Mouse (Mus musculus) thymus, adult 2 months (tissue): ENCODE measurements around the gene Sec61a2.

ENCODE experiments used
- CTCF ChIP-seq: fragments of 200-500 bp; IDR thresholded peaks from 2 replicates; pipeline ENCODE4 v1.5.1; 2012; ENCODE audit warnings: mild to moderate bottlenecking, control low read depth, low read length, moderate library complexity, borderline replicate concordance; ENCODE audit not compliant: control insufficient read depth, poor library complexity, insufficient read depth; ENCODE audit errors: extremely low read depth
- POLR2A ChIP-seq: fragments of 200-500 bp; IDR thresholded peaks from 2 replicates; pipeline ENCODE4 v1.6.1; 2012; ENCODE audit warnings: mild to moderate bottlenecking, low read length, control low read depth, moderate library complexity; ENCODE audit not compliant: control insufficient read depth, poor library complexity, insufficient read depth; ENCODE audit errors: extremely low read depth

DNA sequence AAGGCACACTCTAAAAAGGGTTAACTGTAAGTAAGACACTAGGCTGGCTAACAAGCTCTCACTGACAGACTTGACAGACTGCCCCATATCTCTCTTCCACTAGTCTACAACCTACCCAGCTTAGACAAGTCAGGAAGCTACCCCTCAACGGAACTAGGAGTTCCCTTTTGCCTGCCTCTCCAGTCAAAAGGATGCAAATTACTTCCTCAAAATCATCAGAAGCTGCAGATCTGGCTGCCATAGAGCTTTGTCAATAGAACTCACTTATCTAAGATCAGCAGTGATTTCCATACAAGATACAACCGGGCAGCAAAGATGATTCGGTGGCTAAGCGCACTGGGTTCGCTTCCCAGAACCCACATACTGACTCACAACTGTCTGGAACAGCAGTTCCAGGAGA is 70.5 kb downstream of the Sec61a2 start:
- TF ChIP-seq CTCF (no peak), POLR2A (no peak)
